Mouse (Mus musculus) embryonic facial prominence, embryonic 12.5 days (tissue): ENCODE results near the gene Dtnb. TPM values are rescaled to one million over a fixed set of nuclear protein-coding genes. Genes with fewer than 3 reads are reported as not detected.

Experiments
- ATAC-seq: fragments of 200-750 bp; cut with Nextera tagmentation; 2 replicates; pipeline ENCODE4 v1.8.0; 2017; ENCODE audit not compliant: insufficient number of reproducible peaks, insufficient read depth, low FRiP score, low TSS enrichment
- H3K27ac ChIP-seq: fragments of 300-500 bp; sonication (generic); 2 replicates; pipeline ENCODE4 v1.5.1; 2016; ENCODE audit warnings: mild to moderate bottlenecking
- H3K27me3 ChIP-seq: fragments of 300-500 bp; sonication (generic); 2 replicates; pipeline ENCODE4 v1.6.1; 2016; ENCODE audit warnings: mild to moderate bottlenecking, moderate library complexity
- H3K36me3 ChIP-seq: fragments of 300-500 bp; sonication (generic); 2 replicates; pipeline ENCODE4 v1.6.1; 2016; ENCODE audit warnings: mild to moderate bottlenecking
- H3K4me1 ChIP-seq: fragments of 300-500 bp; sonication (generic); 2 replicates; pipeline ENCODE4 v1.6.1; 2016
- H3K4me2 ChIP-seq: fragments of 300-500 bp; sonication (generic); replicated peaks from 2 replicates; pipeline ENCODE4 v1.6.1; 2016; ENCODE audit warnings: mild to moderate bottlenecking, moderate library complexity
- H3K4me3 ChIP-seq: fragments of 300-500 bp; sonication (generic); 2 replicates; pipeline ENCODE4 v1.5.1; 2016; ENCODE audit warnings: mild to moderate bottlenecking
- H3K9ac ChIP-seq: fragments of 300-500 bp; sonication (generic); 2 replicates; pipeline ENCODE4 v1.6.1; 2016; ENCODE audit warnings: mild to moderate bottlenecking, moderate library complexity
- H3K9me3 ChIP-seq: fragments of 300-500 bp; sonication (generic); 2 replicates; pipeline ENCODE4 v1.6.1; 2016; ENCODE audit warnings: mild to moderate bottlenecking, moderate library complexity
- WGBS: fragments of 180-500 bp; shearing (Covaris S2); methylation state at CpG from one replicate; pipeline ENCODE4 v1.1.7; 2016; 5-methylcytosine and 5-hydroxymethylcytosine counted together
- polyA plus RNA-seq: library from polyadenylated mRNA; unstranded; fragments of >200 nt; fragmentation: Nextera tagmentation; extraction: Ambion mirVana; gene quantifications from 2 replicates; pipeline ENCODE4 v1.2.1, GENCODE M21; 2016

Dtnb gene
- polyA plus RNA-seq, 1 experiment from 2014 or later = 54.8 TPM

GRCm38 (mm10) chr12:3799551-3799950 is 227.4 kb downstream of the Dtnb start:
- Histone ChIP-seq H3K27me3 (0 out of 2 replicates have a peak, but pooled peaks cover 3% of the 10 kb centered on the region), H3K36me3 (no peaks in the 10 kb centered on the region), H3K4me3 (no peak overlapping the region), H3K9me3 (no peaks in the 10 kb centered on the region), H3K9ac (no peak overlapping the region), H3K4me2 (no peak overlapping the region), H3K27ac (no peak overlapping the region), H3K4me1 (no peaks in the 10 kb centered on the region)
- ATAC-seq = no peak
- WGBS = 71% methylated on average over 1 of the region's 1 CpGs

GRCm38 (mm10) chr12:3805852-3806251 is 233.7 kb downstream of the Dtnb start, which contains the start of gene Dnmt3a:
TSS of gene Dnmt3a (plus strand) at chr12:3806007.
- no peak for ATAC-seq
- peak within 1 kb of the TSS; percentile 97 for H3K9ac ChIP-seq
- no peaks in the 10 kb centered on the region for H3K9me3 ChIP-seq
- H3K4me1 ChIP-seq = peaks cover 35% of the 10 kb centered on the region
- H3K4me3 ChIP-seq = peak within 1 kb of the TSS; percentile 84
- WGBS = 27% methylated on average over 4 of the region's 4 CpGs
- H3K36me3 ChIP-seq = no peaks in the 10 kb centered on the region
- H3K27ac ChIP-seq = peak within 1 kb of the TSS; percentile 95
- H3K27me3 ChIP-seq = 0 out of 2 replicates have a peak, but pooled peaks cover 3% of the 10 kb centered on the region
- H3K4me2 ChIP-seq = peak within 1 kb of the TSS; percentile 79

DNA sequence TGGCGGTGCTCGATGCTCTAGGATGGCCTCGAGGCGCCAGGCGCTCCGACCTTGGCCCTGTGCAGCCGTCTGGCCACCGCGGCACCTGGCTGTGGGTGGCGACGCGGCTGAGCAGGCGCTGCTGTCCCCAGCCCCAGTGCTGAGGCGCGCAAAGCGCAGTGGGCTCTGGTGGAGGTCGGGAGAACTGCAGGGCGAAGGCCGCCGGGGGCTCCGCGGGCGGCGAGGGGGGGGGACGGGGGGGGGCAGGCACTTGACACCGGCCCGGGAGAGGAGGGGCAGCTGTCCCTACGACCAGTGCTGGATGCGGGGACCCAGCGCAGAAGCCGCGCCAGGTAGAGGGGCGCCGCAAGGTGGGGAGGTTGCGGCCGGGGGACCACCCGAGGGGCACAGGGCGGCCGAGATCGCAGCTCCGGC is 234.1 kb downstream of the Dtnb start:
- H3K4me3 ChIP-seq = peak overlapping the region; percentile 84
- H3K9me3 ChIP-seq = no peaks in the 10 kb centered on the region
- ATAC-seq = peak; percentile 68
- H3K27me3 ChIP-seq = 0 out of 2 replicates have a peak, but pooled peaks cover 3% of the 10 kb centered on the region
- H3K27ac ChIP-seq = peak overlapping the region; percentile 95
- H3K9ac ChIP-seq = peak overlapping the region; percentile 97
- peaks cover 40% of the 10 kb centered on the region for H3K4me1 ChIP-seq
- WGBS = 1% methylated on average over 32 of the region's 41 CpGs
- peak overlapping the region; percentile 79 for H3K4me2 ChIP-seq
- no peaks in the 10 kb centered on the region for H3K36me3 ChIP-seq

GRCm38 (mm10) chr12:3806703-3807547 is 234.7 kb downstream of the Dtnb start:
- WGBS = under 1% methylated on average over 82 of the region's 141 CpGs
- peak; percentile 16 for ATAC-seq
- Histone ChIP-seq H3K9me3 (no peaks in the 10 kb centered on the region), H3K36me3 (no peaks in the 10 kb centered on the region), H3K9ac (peak overlapping the region; percentile 97), H3K27me3 (0 out of 2 replicates have a peak, but pooled peaks cover 3% of the 10 kb centered on the region), H3K4me3 (peak overlapping the region; percentile 84), H3K27ac (peak overlapping the region; percentile 95), H3K4me1 (peaks cover 46% of the 10 kb centered on the region), H3K4me2 (peak overlapping the region; percentile 79)

DNA sequence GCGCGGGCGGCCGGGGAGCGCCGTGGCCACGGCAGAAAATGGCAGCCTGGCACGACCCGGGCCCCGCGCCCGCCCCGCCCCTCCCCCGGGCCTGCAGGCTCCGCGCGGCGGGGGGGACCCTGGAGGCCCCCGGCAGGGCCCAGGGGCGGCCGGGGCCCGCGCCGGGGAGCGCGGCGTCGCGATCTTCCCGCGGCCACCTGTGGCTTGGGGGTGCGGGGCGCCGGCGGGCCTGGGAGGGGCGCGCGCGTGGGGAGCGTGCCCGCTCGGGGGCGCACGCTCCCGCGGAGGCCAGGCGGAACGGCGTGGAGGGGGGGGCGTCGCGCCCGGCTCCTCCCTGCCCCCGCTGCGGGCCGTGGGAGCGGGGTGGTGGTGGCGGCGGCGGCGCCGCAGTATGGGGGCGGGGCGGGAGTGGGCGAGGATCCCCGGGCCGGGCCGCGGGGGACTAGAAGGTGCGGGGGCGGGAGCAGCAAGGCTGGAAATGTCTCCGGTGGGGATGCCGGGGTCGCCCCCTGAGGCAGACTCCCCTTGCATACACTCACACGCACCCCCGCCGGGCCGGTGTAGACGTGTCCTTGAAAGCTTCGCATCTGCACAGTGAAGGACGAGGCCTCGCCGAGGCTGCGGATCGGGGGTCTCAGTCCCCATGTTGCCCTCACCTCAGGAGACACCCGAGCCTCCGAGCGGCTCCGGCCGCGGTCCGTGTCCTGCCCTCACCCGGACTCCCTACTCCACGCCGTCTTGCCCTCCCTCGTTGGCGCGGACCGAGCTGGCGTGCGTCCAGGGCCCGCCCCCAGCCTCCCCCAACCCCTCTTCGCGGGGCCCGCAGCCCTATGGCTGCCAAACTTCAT is 235.6 kb downstream of the Dtnb start:
- H3K9ac ChIP-seq = peak overlapping the region; percentile 97
- peak; percentile 57 for ATAC-seq
- H3K27me3 ChIP-seq = 0 out of 2 replicates have a peak, but pooled peaks cover 3% of the 10 kb centered on the region
- 1% methylated on average over 53 of the region's 105 CpGs for whole genome bisulfite sequencing
- peak overlapping the region; percentile 84 for H3K4me3 ChIP-seq
- H3K36me3 ChIP-seq = no peaks in the 10 kb centered on the region
- peak overlapping the region; percentile 95 for H3K27ac ChIP-seq
- H3K4me2 ChIP-seq = peak overlapping the region; percentile 79
- peaks cover 50% of the 10 kb centered on the region for H3K4me1 ChIP-seq
- H3K9me3 ChIP-seq = no peaks in the 10 kb centered on the region

DNA sequence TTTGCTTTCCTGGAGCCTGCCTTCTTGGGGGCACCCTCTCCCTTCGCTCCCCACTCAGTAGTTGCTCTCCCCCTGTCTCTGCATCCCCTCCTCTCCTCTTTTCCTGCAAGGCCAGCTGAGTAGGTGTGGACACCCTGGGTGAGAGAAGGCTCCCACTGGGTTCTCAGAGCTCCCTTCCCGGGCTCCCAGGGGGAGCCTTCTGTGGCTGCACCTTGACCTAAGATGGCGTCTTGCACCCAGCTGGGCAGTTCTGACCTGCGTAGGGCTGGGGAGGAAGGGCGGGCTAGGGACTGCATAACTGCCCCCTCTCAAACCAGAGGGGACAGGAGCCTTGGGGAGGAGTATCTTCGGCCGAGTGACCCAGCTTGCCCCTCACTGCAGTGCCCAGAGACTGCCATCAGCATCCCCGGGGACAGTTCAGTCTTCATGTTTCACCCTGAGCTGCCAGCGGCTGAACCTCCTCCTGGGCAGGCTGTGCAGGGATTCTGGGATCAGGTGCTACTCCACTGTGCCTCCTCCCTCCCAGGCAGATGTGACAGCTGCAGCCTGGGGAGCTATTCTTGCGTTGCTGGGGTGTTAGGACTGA is 236.3 kb downstream of the Dtnb start:
- Histone ChIP-seq H3K9me3 (no peaks in the 10 kb centered on the region), H3K36me3 (no peaks in the 10 kb centered on the region), H3K4me3 (peak overlapping the region; percentile 84), H3K27ac (peak overlapping the region; percentile 95), H3K9ac (peak overlapping the region; percentile 97), H3K4me2 (peak overlapping the region; percentile 79), H3K27me3 (0 out of 2 replicates have a peak, but pooled peaks cover 3% of the 10 kb centered on the region), H3K4me1 (peaks cover 53% of the 10 kb centered on the region)
- WGBS = 3% methylated on average over 10 of the region's 10 CpGs
- no peak; the same call in 1 of the 2 replicates for ATAC-seq

DNA sequence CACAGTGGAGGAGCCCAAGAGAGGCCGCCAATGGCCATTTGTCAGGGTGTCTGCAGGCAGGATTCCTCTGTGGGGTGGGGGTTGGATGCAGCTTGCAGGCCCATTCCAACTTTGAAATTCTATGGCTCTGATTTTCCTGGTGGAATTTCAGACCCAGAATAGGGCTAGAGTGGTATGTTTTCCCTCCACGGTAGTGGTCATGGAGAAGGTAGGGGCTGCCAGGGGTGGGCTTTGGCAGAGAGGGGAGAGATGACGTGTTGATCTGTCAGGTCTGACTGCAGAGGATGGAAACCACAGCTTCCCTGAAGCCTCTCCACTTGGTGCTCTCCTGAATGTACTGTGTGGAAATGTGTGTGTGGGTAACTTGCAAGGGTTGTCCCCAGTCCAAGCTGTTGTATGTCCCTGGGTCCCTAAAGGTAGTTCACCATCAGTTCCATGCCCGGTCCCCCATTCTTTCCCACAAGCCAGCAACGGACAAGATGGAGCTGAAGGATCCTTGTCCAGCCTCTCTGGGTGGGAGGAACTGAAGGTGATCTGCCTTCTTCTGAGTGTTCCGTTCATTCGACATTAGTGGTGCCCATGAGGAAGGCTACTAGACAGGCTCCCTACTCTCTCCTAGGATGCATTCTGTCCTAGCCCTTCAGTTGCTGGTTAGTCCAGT is 237.5 kb downstream of the Dtnb start:
- no peaks in the 10 kb centered on the region for H3K36me3 ChIP-seq
- H3K27me3 ChIP-seq = no peaks in the 10 kb centered on the region
- no peak overlapping the region for H3K27ac ChIP-seq
- H3K9me3 ChIP-seq = no peaks in the 10 kb centered on the region
- WGBS = 69% methylated on average over 7 of the region's 7 CpGs
- H3K4me3 ChIP-seq = no peak overlapping the region
- ATAC-seq = no peak
- H3K4me1 ChIP-seq = peaks cover 53% of the 10 kb centered on the region
- H3K9ac ChIP-seq = no peak overlapping the region
- peak overlapping the region; percentile 79; the same call in 1 of the 2 replicates for H3K4me2 ChIP-seq

DNA sequence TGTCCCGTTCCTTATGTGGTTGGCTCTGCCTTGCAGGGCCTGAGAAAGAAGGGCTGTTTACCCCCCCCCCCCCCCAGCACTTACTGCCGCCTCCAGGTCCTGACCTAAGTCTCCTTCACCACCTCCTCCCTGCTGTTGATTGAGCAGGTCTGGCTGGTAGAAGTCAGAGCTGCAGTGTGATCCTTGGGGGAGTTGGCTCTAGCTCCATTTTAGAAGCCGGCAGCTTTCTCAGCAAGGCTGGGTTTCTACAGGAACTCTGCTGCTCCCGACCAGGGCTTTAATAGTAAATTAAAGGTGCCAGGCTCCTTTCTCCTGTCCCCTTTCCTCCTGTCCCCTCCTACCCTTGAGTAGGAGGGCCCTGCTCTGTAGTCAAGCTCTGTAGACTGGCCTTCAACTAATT is 238.3 kb downstream of the Dtnb start:
- H3K9me3 ChIP-seq = no peaks in the 10 kb centered on the region
- H3K27me3 ChIP-seq = no peaks in the 10 kb centered on the region
- no peak overlapping the region for H3K27ac ChIP-seq
- no peak overlapping the region for H3K4me3 ChIP-seq
- peaks cover 53% of the 10 kb centered on the region for H3K4me1 ChIP-seq
- 36% methylated on average over 4 of the region's 4 CpGs for WGBS
- H3K36me3 ChIP-seq = 0 out of 2 replicates have a peak, but pooled peaks cover 1% of the 10 kb centered on the region
- no peak for ATAC-seq
- H3K9ac ChIP-seq = no peak overlapping the region
- H3K4me2 ChIP-seq = 0 out of 2 replicates have a peak overlapping the region, but pooled peaks have one; percentile 15

DNA sequence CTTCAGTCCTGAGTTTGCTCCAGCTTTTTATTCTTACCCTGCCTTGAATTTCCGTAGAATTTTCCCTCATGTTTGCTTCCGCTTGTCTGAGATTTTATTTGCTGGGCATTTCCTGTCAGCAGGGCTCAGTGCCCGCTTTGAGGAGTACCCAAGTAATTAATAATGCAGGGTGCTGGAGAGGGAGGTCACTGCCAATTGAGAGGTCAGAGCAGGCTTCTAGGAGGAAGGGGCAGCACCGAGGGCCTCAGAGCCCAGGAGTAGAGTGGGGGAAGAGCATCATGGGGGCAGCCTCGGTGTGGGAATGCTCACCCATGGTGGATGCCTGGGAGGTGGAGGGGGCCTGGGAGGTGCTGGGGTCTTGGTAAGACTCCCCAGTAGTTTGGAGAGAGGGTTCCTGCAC is 239.4 kb downstream of the Dtnb start:
- H3K27ac ChIP-seq = no peak overlapping the region

DNA sequence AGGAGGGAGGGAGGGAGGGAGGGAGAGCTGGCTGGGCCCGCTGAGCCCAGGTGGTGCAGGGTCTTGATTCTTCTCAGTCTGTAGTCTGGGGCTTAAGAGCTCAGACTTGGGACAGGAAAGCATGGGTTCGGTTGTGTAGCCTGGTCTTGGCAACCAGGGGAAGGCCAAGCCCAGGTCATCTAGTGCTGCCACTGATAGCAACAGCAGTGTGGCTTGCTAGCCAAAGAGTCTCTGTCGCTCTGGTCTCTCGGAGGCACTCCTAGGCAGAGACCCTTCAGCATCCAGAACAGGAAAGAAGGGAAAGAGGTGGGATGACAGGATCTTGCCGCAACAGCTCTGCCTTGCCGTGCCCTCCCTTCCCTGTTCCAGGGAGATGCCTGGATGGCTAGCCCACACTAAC is 240.1 kb downstream of the Dtnb start:
- no peak overlapping the region for H3K4me3 ChIP-seq
- H3K9ac ChIP-seq = no peak overlapping the region
- H3K27me3 ChIP-seq = no peaks in the 10 kb centered on the region
- H3K4me2 ChIP-seq = no peak overlapping the region
- peaks cover 50% of the 10 kb centered on the region for H3K4me1 ChIP-seq
- WGBS = 41% methylated on average over 6 of the region's 6 CpGs
- H3K27ac ChIP-seq = peak overlapping the region; percentile 50; the same call in 1 of the 2 replicates
- no peaks in the 10 kb centered on the region for H3K9me3 ChIP-seq
- ATAC-seq = no peak
- peaks cover 12% of the 10 kb centered on the region; the same call in 1 of the 2 replicates for H3K36me3 ChIP-seq

More for the DNA sequence above, 239.4 kb downstream of the Dtnb start:
- WGBS = 26% methylated on average over 5 of the region's 5 CpGs
- Histone ChIP-seq H3K4me2 (no peak overlapping the region), H3K36me3 (0 out of 2 replicates have a peak, but pooled peaks cover 8% of the 10 kb centered on the region), H3K4me3 (no peak overlapping the region), H3K27me3 (no peaks in the 10 kb centered on the region), H3K4me1 (peaks cover 46% of the 10 kb centered on the region), H3K9ac (no peak overlapping the region), H3K9me3 (no peaks in the 10 kb centered on the region)
- no peak for ATAC-seq
